Mouse (Mus musculus): Measurements from ENCODE around the gene Mxd3. TPM values are rescaled to one million over a fixed set of nuclear protein-coding genes. Genes with fewer than 3 reads are reported as not detected.

The Mxd3 gene
- polyA plus RNA-seq (2012; rRNA removed; ENCODE audit: low replicate concordance): 6.6 and 8.8 TPM in 2 replicates

GRCm38 (mm10) chr13:55329683-55330566 lies at the start of gene Mxd3:
Gene Mxd3, minus strand, starts transcription at chr13:55329823.

GRCm38 (mm10) chr13:55369531-55370114 lies 40.0 kb upstream of the Mxd3 start, which contains the start of gene Rgs14:
Gene Rgs14, plus strand, starts transcription at chr13:55369732.

GRCm38 (mm10) chr13:55362453-55363060 lies 32.9 kb upstream of the Mxd3 start, which contains the start of gene Lman2:
Gene Lman2, minus strand, starts transcription at chr13:55362783.

GRCm38 (mm10) chr13:55321434-55322129 lies 8.0 kb downstream of the Mxd3 start, which contains the start of gene Rab24:
Gene Rab24, minus strand, starts transcription at chr13:55321946.

GRCm38 (mm10) chr13:55319931-55320533 lies 9.6 kb downstream of the Mxd3 start, which contains the start of gene Prelid1:
Gene Prelid1, plus strand, starts transcription at chr13:55320500.

Other genes starting within 250 kb of the Mxd3 start
- gene Uimc1, start 229.5 kb downstream of the Mxd3 start, polyA plus RNA-seq (2012; rRNA removed; ENCODE audit: low replicate concordance): 0.66 and 0.83 TPM in 2 replicates
- 4.3 and 4.4 TPM in 2 replicates for gene Zfp346, start 224.5 kb downstream of the Mxd3 start, polyA plus RNA-seq (2012; rRNA removed; ENCODE audit: low replicate concordance)
- gene Gm17617, start 196.3 kb downstream of the Mxd3 start, polyA plus RNA-seq (2012; rRNA removed; ENCODE audit: low replicate concordance): not detected in 2 replicates
- gene Fgfr4, start 177.2 kb downstream of the Mxd3 start, polyA plus RNA-seq (2012; rRNA removed; ENCODE audit: low replicate concordance): 2.2 and 5.2 TPM in 2 replicates
- gene Nsd1, start 120.0 kb downstream of the Mxd3 start, polyA plus RNA-seq (2012; rRNA removed; ENCODE audit: low replicate concordance): 7.6 and 9.0 TPM in 2 replicates
- gene Prelid1, start 9.3 kb downstream of the Mxd3 start, polyA plus RNA-seq (2012; rRNA removed; ENCODE audit: low replicate concordance): 816 and 1,080 TPM in 2 replicates
- gene Rab24, start 7.9 kb downstream of the Mxd3 start, polyA plus RNA-seq (2012; rRNA removed; ENCODE audit: low replicate concordance): 50.4 and 109 TPM in 2 replicates
- gene Lman2, start 33.0 kb upstream of the Mxd3 start, polyA plus RNA-seq (2012; rRNA removed; ENCODE audit: low replicate concordance): 79.1 and 91.4 TPM in 2 replicates
- 5.0 and 14.5 TPM in 2 replicates for gene Rgs14, start 39.9 kb upstream of the Mxd3 start, polyA plus RNA-seq (2012; rRNA removed; ENCODE audit: low replicate concordance)
- 0.12 and 0.28 TPM in 2 replicates for gene Slc34a1, start 68.4 kb upstream of the Mxd3 start, polyA plus RNA-seq (2012; rRNA removed; ENCODE audit: low replicate concordance)
- not detected in 2 replicates for gene Pfn3, start 85.4 kb upstream of the Mxd3 start, polyA plus RNA-seq (2012; rRNA removed; ENCODE audit: low replicate concordance)
- 0.13 and 0.63 TPM in 2 replicates for gene F12, start 97.0 kb upstream of the Mxd3 start, polyA plus RNA-seq (2012; rRNA removed; ENCODE audit: low replicate concordance)
- 25.7 and 27.4 TPM in 2 replicates for gene Grk6, start 115.2 kb upstream of the Mxd3 start, polyA plus RNA-seq (2012; rRNA removed; ENCODE audit: low replicate concordance)
- gene Prr7, start 134.4 kb upstream of the Mxd3 start, polyA plus RNA-seq (2012; rRNA removed; ENCODE audit: low replicate concordance): 5.1 and 13.9 TPM in 2 replicates
- 10.7 and 14.9 TPM in 2 replicates for gene Dbn1, start 158.3 kb upstream of the Mxd3 start, polyA plus RNA-seq (2012; rRNA removed; ENCODE audit: low replicate concordance)
- gene Pdlim7, start 183.9 kb upstream of the Mxd3 start, polyA plus RNA-seq (2012; rRNA removed; ENCODE audit: low replicate concordance): 54.3 and 103 TPM in 2 replicates
- 11.7 and 26.9 TPM in 2 replicates for gene Dok3, start 199.5 kb upstream of the Mxd3 start, polyA plus RNA-seq (2012; rRNA removed; ENCODE audit: low replicate concordance)
- gene Ddx41, start 206.8 kb upstream of the Mxd3 start, polyA plus RNA-seq (2012; rRNA removed; ENCODE audit: low replicate concordance): 36.9 and 37.2 TPM in 2 replicates
- gene Fam193b, start 241.3 kb upstream of the Mxd3 start, polyA plus RNA-seq (2012; rRNA removed; ENCODE audit: low replicate concordance): 71.0 and 75.1 TPM in 2 replicates
- gene Tmed9, start 243.9 kb upstream of the Mxd3 start, polyA plus RNA-seq (2012; rRNA removed; ENCODE audit: low replicate concordance): 19.5 and 29.4 TPM in 2 replicates

Measured in duodenum, adult 2 months (tissue).